In genomic region chr4:45183818-45184520, GRCm38 (mm10) we compare ENCODE assay signal across 9 mouse cellular contexts. TPM values are rescaled to one million over a fixed set of nuclear protein-coding genes. Genes with fewer than 3 reads are reported as not detected.
A peak's percentile ranks its signal among the peaks of the same experiment; 100 is the strongest.
DNase-seq lines count a peak whose midpoint lies in the region; ATAC-seq and TF ChIP-seq lines count a peak whose summit lies in the region.
"Had no signal": no experiment of that assay in that cellular context is flagged by ENCODE, and none has a peak within 500 bp of the region (broad histone marks: within the 10 kb centered on the region; RNA-seq: fewer than 3 reads in every experiment).

No protein-coding gene starts in this region.

- peak overlapping the region; percentile 81 for H3K27ac ChIP-seq in left cerebral cortex, adult 2 months
- peak overlapping the region; percentile 83 for H3K27ac ChIP-seq in embryonic facial prominence, embryonic 10.5 days (replicated peaks)
- H3K27ac ChIP-seq in hindbrain, embryonic 12.5 days = peak overlapping the region; percentile 30; the same call in 1 of the 2 replicates
- H3K27ac ChIP-seq in midbrain, embryonic 16.5 days (ENCODE audit: low read length) = no peak overlapping the region

- DNase-seq in left cerebral cortex, adult 2 months (ENCODE audit: extremely low spot score in 1 of 2, low spot score in 2 of 2) = no peak
- DNase-seq in left cerebral cortex, adult 18-20 months (ENCODE audit: low spot score in 2 of 2) = no peak
- no peak for DNase-seq in embryonic facial prominence, embryonic 10.5 days (ENCODE audit: low spot score)
- DNase-seq in urinary bladder, postnatal 14 days (ENCODE audit: low spot score) = no peak
- no peak for DNase-seq in spleen, postnatal 10 days (ENCODE audit: low spot score in 2 of 2)
- no peak for DNase-seq in lung, adult 18-20 months

- no peak for TF ChIP-seq CTCF in left cerebral cortex, adult 2 months (IDR thresholded peaks at IDR 0.05)

- H3K4me3 ChIP-seq in left cerebral cortex, adult 2 months = peak overlapping the region; percentile 80
- H3K4me3 ChIP-seq in embryonic facial prominence, embryonic 10.5 days = peak overlapping the region; percentile 78
- H3K4me3 ChIP-seq in hindbrain, embryonic 12.5 days = peak overlapping the region; percentile 64
- H3K4me3 ChIP-seq in midbrain, embryonic 16.5 days (ENCODE audit: low read depth, low read length) = peak overlapping the region; percentile 64

- H3K4me1 ChIP-seq in embryonic facial prominence, embryonic 10.5 days = peaks cover 19% of the 10 kb centered on the region
- peaks cover 10% of the 10 kb centered on the region for H3K4me1 ChIP-seq in hindbrain, embryonic 12.5 days
- H3K4me1 ChIP-seq in midbrain, embryonic 16.5 days (ENCODE audit: control insufficient read depth, insufficient read depth, low read length) = peaks cover 6% of the 10 kb centered on the region

- peak overlapping the region; percentile 67 for H3K9ac ChIP-seq in hindbrain, embryonic 12.5 days
- peak overlapping the region; percentile 77 for H3K9ac ChIP-seq in midbrain, embryonic 16.5 days (ENCODE audit: low read depth, low read length)

- peaks cover 73% of the 10 kb centered on the region for H3K27me3 ChIP-seq in embryonic facial prominence, embryonic 10.5 days (replicated peaks; ENCODE audit: low read depth, poor library complexity, severe bottlenecking)
- H3K27me3 ChIP-seq in hindbrain, embryonic 12.5 days = peaks cover 39% of the 10 kb centered on the region
- peaks cover 4% of the 10 kb centered on the region for H3K27me3 ChIP-seq in midbrain, embryonic 16.5 days (ENCODE audit: control insufficient read depth, insufficient read depth, low read depth, low read length)

- WGBS in embryonic facial prominence, embryonic 10.5 days = 26% methylated on average over 13 of the region's 13 CpGs
- 24% methylated on average over 13 of the region's 13 CpGs for WGBS in hindbrain, embryonic 12.5 days
- 29% methylated on average over 13 of the region's 13 CpGs for WGBS in midbrain, embryonic 16.5 days

- ATAC-seq in hindbrain, embryonic 12.5 days (ENCODE audit: low FRiP score) = peak; percentile 51
- peak; percentile 54 for ATAC-seq in midbrain, embryonic 16.5 days

- no peaks in the 10 kb centered on the region for H3K36me3 ChIP-seq in embryonic facial prominence, embryonic 10.5 days (replicated peaks)
- H3K36me3 ChIP-seq in hindbrain, embryonic 12.5 days = no peaks in the 10 kb centered on the region
- no peaks in the 10 kb centered on the region for H3K36me3 ChIP-seq in midbrain, embryonic 16.5 days (ENCODE audit: control insufficient read depth, insufficient read depth, low read length)

- H3K4me2 ChIP-seq in hindbrain, embryonic 12.5 days (replicated peaks) = peak overlapping the region; percentile 79
- H3K4me2 ChIP-seq in midbrain, embryonic 16.5 days (ENCODE audit: low read length) = peak overlapping the region; percentile 99

- H3K9me3 ChIP-seq in embryonic facial prominence, embryonic 10.5 days = no peaks in the 10 kb centered on the region
- no peaks in the 10 kb centered on the region for H3K9me3 ChIP-seq in hindbrain, embryonic 12.5 days (replicated peaks)
- no peaks in the 10 kb centered on the region for H3K9me3 ChIP-seq in midbrain, embryonic 16.5 days (replicated peaks; ENCODE audit: control insufficient read depth, low read length, poor library complexity, severe bottlenecking)

- intact Hi-C loops in left cerebral cortex, adult 2 months (cut with DNase I) = loop anchor here (10.0 kb wide), 1 partner anchor 71 kb away; no protein-coding TSS in a partner anchor

RNA-seq across cellular contexts. Expression of gene Frmpd1, which starts 0.7 kb away (rescaled TPM):
- 10 to 100 TPM; 12.9 to 13.0 TPM for total RNA-seq in left cerebral cortex, adult 2 months (2021)
- total RNA-seq in left cerebral cortex, adult 18-20 months (2021) = 10 to 100 TPM in 1 of 2 experiments, 1 to 10 TPM in 1; 9.2 to 11.9 TPM
- 1.9 and 2.0 TPM in 2 replicates for polyA plus RNA-seq in embryonic facial prominence, embryonic 10.5 days (2016; fragmentation: Nextera tagmentation; extraction: Ambion mirVana)
- polyA plus RNA-seq in hindbrain, embryonic 12.5 days (2016; fragmentation: Nextera tagmentation; extraction: Ambion mirVana) = 2.0 and 2.5 TPM in 2 replicates
- 1.7 and 2.4 TPM in 2 replicates for polyA plus RNA-seq in midbrain, embryonic 16.5 days (2015; fragmentation: Nextera tagmentation; extraction: Ambion mirVana)
- total RNA-seq: neutrophil, adult 5-6 weeks had no signal
